Mouse (Mus musculus): Measurements from ENCODE around the gene Bach2.
A peak's percentile ranks its signal among the peaks of the same experiment; 100 is the strongest.

Gene Bach2

GRCm38 (mm10) chr4:32574604-32575003 is 336.0 kb downstream of the Bach2 start:
- DNase-seq: no peak

GRCm38 (mm10) chr4:32575165-32575564 is 336.6 kb downstream of the Bach2 start:
- DNase-seq: peak in 1 of 2 experiments; percentile 25

GRCm38 (mm10) chr4:32579850-32580249 is 341.2 kb downstream of the Bach2 start:
- DNase-seq: peak in 1 of 2 experiments; percentile 22

GRCm38 (mm10) chr4:32584181-32584580 is 345.6 kb downstream of the Bach2 start:
- DNase-seq: no peak

GRCm38 (mm10) chr4:32586596-32586995 is 348.0 kb downstream of the Bach2 start:
- DNase-seq: peak; percentile 42 to 89

- DNase-seq: no peak
These were observed 348.9 kb downstream of the Bach2 start for GRCm38 (mm10) chr4:32587543-32587942.

GRCm38 (mm10) chr4:32588237-32588636 is 349.6 kb downstream of the Bach2 start:
- DNase-seq: no peak

GRCm38 (mm10) chr4:32601135-32601534 is 362.5 kb downstream of the Bach2 start:
- DNase-seq: peak; percentile 27 to 83

- DNase-seq: no peak
These were observed 364.1 kb downstream of the Bach2 start, which contains the start of gene Gja10 for GRCm38 (mm10) chr4:32602660-32603059. TSS of gene Gja10 (minus strand) at chr4:32602760.

GRCm38 (mm10) chr4:32615034-32615881 is 376.7 kb downstream of the Bach2 start, which contains the start of gene Casp8ap2:
TSS of gene Casp8ap2 (plus strand) at chr4:32615451.
- DNase-seq: peak; percentile 99 to 100

GRCm38 (mm10) chr4:32621637-32622036 is 383.0 kb downstream of the Bach2 start:
- no peak for DNase-seq
